Mouse (Mus musculus): ENCODE results near the gene Zfhx2.

The Zfhx2 gene

GRCm38 (mm10) chr14:55078366-55078989 is 13.6 kb downstream of the Zfhx2 start:
- no peak for DNase-seq (ENCODE audit: low spot score in 2 of 2)

DNA sequence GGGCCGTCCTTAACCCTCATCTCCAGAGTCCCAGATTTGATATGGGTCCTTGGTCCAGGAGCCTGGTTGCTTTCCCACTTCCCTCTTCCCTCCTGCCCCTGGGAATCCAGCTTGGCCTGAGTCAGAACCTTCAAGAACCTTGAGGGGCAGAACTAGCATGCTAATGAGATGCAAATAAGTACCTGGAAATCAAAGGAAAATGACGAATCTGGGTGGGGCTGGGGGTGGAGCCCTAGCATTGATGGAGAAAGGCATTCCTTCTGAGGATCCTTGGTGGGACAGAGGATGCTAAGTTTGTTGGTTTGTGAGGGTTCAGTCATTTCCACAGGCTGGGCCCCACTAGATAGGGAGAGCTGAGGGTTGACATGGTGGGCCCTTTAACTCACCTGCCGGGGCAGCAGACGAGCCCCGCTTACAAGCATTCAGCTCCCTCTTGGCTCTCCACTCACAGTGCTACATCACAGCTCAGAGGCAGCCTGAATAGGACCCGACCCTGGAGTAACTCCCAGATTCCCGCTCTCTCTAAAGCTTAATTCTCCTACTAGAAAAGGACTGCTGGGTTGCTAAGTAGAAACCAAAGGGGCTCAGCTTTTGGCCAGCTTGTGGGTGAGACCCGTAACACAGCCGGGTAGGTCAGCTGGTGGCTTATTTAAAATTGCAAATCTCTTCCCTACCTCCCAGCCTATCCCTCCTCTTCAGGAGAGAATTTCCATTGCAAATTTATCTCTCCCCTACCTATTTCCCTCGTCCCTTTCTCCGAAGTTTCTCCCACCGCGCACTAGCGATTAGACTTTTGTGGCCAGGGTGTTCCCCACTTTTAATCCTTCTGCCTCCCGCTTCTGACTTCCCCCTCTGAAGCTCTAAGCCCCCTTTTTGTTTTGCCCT is 14.4 kb downstream of the Zfhx2 start:
- DNase-seq (ENCODE audit: low spot score in 2 of 2) = no peak

- DNase-seq (ENCODE audit: low spot score in 2 of 2) = no peak
Measured at GRCm38 (mm10) chr14:55076956-55077355, 15.2 kb downstream of the Zfhx2 start.

DNA sequence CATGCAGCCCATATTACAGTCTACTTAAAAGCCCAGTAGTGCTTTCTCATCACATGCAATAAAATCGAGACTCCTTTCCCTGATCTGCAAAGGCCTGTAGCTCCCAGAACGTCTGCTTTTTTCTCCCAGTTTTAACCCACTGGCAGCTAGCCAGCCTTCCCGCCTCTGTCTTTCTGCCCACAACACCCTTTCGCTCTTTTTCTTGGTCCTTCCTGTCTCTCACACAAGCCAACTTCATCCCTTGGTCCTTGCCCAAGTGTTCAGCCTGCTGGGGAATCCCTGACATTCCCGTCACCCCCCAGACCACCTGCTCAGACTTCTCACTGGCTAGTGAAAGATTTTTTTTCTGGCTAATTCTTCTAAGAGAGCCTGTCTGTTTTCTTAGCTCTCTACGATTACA is 15.9 kb downstream of the Zfhx2 start:
- DNase-seq (ENCODE audit: low spot score in 2 of 2) = no peak

DNA sequence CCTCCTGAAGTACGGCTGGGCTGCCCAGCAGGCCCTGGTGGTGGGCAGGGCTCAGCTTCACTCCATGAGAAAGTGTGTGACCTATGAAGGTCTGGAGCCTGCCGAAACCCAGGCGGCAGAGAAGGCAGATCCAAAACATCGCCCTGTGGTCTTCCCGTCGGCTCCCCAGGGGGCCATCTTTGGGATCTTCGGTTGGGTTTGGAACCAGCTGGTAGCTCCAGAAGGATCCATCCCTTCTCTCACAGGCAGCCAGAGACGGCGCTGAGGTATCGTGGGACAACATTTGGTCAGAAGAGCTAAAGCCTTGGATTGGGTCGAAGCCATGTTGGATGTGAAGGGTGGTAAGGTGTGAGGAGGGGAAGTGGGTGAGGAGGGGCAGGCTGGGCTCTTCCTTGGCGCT is 17.7 kb downstream of the Zfhx2 start:
- DNase-seq (ENCODE audit: low spot score in 2 of 2) = no peak

DNA sequence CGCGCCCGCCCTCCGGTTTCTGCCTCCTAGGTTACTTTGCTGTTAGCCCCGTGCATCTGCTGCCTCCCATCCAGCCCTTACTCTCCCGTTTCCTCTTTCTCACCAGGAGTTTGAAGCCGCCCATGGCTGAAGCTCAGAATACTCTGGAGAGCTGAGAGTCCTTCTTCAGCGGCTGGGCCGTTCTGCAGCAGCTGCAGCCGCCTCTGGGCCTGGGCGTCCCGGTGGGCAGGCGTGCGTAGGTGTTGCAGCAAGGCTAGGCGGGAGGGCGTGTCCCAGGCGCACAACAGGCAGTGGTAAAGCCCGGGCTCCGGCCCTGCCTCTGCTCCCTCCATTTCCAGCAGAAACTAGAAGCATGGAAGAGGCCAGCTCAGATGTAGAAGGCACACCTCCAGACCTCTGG is 20.4 kb downstream of the Zfhx2 start:
- DNase-seq (ENCODE audit: low spot score in 2 of 2) = no peak

- no peak for DNase-seq (ENCODE audit: low spot score in 2 of 2)
Measured at GRCm38 (mm10) chr14:55066042-55066441, 26.1 kb downstream of the Zfhx2 start.

GRCm38 (mm10) chr14:55065391-55065790 is 26.7 kb downstream of the Zfhx2 start:
- no peak for DNase-seq (ENCODE audit: low spot score in 2 of 2)

GRCm38 (mm10) chr14:55064481-55065370 is 27.4 kb downstream of the Zfhx2 start:
- DNase-seq (ENCODE audit: low spot score in 2 of 2) = no peak

GRCm38 (mm10) chr14:55063581-55064381 is 28.3 kb downstream of the Zfhx2 start:
- no peak for DNase-seq (ENCODE audit: low spot score in 2 of 2)

DNA sequence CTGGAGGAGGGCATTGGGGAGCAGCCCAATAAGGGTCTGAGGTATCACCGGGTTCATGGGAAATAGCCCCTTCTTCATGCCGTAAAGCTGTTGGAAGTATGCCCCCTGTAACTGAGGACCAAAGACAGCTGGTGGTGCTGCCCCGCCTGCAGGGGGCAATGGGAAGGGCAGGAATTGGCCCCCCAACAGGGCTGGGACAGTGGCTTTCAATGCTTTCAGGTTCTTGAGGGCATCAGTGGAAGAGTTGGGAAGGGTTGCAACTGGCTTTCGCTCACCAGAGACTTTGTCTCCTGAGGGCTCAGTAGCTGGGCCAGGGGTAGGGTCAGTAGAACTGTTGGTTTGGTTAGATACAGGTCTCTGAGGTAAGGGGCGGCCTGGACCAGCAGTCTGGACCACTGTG is 29.0 kb downstream of the Zfhx2 start:
- no peak for DNase-seq (ENCODE audit: low spot score in 2 of 2)

DNA sequence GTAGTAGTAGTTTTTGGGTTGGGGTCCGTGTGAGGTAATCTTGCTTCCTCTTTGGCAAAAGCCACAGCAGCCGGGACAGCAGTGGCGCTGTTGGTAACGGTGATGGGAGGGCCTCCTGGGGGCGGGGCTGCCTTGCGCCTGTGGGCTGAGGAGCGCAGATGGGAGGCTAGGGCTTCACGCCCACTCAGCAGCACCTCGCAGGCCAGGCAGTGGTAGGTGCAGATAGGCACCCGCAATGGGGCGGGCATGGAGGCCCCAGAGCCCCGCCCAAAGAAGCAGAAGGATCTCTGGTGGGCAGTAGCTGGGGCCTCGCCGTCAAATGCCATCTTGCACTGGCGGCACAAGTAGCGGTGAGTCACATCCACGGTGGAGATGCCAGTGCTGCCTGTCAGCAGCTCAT is 29.5 kb downstream of the Zfhx2 start:
- DNase-seq (ENCODE audit: low spot score in 2 of 2) = no peak

DNA sequence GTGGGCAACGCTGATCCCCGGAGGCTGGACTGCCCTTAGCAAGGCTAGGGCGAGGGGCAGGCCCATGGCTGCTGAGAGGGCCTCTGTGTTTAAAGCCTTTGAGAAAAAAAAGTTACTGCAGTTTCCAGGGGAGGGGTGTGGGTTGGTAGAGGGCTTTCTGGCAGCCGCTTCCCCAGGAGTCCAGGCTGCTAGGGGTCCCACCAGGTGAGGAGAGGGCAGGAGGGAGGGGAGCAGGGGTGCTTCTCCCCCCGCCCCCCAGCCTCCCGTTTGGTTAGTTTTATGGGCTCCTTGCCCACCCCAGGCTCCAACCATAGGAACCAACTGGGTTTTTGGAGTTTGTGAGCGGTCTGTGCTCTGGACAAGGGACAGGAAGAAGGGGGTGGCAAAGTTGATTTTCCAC is 30.3 kb downstream of the Zfhx2 start:
- no peak for DNase-seq (ENCODE audit: low spot score in 2 of 2)

GRCm38 (mm10) chr14:55059931-55060330 is 32.2 kb downstream of the Zfhx2 start:
- no peak for DNase-seq (ENCODE audit: low spot score in 2 of 2)

- DNase-seq (ENCODE audit: low spot score in 2 of 2) = no peak
Measured at GRCm38 (mm10) chr14:55059009-55059408, 33.1 kb downstream of the Zfhx2 start.

DNA sequence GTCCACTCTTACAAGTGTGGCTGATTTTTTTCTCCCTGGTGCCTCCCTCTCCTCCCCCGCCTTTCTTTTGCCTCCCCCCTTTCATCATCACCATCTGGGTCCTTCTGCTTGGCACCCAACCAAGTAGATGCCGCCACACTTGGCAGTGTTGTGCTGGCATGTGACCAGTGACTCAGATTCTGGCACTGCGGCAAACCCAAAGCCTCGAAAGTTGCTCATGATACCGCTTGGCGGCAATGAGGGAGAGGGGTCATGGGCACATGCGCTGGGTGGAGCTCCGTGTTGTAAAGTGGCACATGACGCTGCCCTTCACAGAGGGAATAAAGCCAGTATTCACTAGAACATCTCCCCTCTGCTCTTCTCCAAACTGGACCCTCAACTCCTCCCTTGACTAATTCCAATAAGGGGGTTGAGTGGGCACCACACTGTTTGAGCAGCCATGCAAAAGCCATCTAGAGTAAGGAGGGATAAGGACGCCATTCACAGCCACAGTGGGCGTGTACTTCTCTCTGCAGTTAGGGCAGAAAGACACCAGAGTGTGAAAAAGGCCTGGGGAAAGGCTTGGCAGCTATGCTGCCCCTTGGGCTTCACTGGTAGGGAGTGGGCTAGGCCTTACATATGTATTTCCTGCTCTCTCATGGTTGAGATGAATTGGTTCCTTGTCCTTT is 36.8 kb downstream of the Zfhx2 start:
- DNase-seq (ENCODE audit: low spot score in 2 of 2) = peak; percentile 83 to 85

GRCm38 (mm10) chr14:55054191-55054749 is 37.9 kb downstream of the Zfhx2 start:
- no peak for DNase-seq (ENCODE audit: low spot score in 2 of 2)

DNA sequence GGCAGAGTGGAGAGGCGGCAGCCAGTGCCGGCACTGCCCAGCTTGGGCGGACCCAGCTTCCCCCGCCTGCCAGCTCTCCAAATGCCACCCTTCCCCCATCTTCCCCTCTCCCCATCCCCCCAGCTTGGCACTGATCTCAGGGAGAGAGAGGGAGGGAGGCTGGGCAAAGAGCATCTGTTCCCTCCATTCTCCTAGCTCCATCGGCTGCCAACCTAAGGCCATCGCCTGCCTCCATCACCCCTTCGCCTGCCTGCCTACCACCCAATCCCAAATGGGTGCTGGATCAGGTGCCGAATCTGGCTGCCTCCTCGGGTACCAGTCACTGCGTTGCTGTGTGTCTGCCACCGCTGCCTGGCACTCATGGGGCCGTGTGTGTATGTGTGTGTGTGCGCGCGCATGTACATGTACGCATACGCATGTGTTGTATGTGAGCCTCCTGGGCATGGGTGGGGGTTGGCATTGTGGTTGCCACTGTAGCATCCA is 38.4 kb downstream of the Zfhx2 start:
- DNase-seq (ENCODE audit: low spot score in 2 of 2) = peak; percentile 79 to 85

GRCm38 (mm10) chr14:55053050-55053449 is 39.1 kb downstream of the Zfhx2 start:
- no peak for DNase-seq (ENCODE audit: low spot score in 2 of 2)

GRCm38 (mm10) chr14:55052496-55052895 is 39.6 kb downstream of the Zfhx2 start:
- peak; percentile 81 to 85 for DNase-seq (ENCODE audit: low spot score in 2 of 2)

All from frontal cortex, postnatal 10 days (tissue).